Mouse (Mus musculus): ENCODE measurements around the gene Casp14. TPM values are rescaled to one million over a fixed set of nuclear protein-coding genes. Genes with fewer than 3 reads are reported as not detected.

Gene Casp14
- polyA plus RNA-seq (2015; fragmentation: Nextera tagmentation; extraction: Ambion mirVana) = not detected in 2 replicates

DNA sequence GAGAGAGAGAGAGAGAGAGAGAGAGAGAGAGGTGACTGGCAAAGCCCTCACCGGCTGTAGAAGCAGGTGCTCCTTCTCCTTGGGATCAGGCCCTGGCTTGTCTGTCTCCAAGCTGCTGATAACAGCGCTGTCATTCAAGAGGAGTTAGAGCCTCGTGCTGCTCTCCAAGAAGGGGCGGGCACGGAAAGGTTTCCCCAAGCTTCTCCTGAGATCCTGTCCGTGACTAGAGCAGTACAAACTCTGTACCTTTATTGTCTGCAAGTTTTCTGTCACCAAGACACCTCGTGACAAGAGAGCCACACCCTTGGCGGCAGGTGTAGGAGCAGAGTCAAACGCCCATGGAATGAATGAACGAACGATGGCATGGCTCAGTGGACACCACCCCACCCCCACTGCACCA is at the start of gene Casp14:
Gene Casp14 (minus strand): TSS at position 239 of the 400 bp plus-strand sequence.

DNA sequence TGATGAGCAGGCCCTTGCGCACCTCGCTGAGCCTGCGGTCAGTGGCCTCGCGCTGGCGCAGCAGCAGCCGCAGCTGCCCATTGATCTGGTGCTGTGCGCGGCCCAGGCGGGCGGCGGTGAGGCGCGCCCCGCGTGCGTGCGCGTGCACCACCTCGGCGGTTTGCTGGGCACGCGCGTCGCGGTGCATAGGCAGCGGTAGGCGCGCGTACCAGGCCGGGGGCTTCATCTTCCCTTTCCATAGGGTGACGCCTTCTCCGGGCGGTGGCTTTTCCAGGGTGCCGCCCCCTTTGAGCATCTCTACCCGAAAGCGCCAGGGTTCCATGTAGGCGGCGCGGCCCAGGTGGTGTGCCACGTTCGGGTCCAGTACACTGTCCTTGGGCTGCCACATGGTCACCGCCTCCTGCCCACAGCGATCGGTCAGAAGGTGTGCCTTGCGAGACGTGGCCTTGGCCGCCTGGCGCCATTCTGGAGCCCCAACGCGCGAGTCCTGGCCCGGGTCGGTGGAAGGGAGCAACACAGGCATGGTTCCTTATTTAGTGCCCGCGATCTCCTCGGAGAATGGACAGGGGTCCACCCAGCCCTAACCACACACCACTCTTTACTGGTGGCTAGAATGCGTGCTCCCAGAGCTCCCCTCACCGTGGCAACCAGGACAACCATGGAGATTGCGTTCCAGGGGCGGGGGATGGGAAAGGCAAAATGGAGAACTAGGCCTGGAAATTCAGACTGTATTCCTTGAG is 34.5 kb upstream of the Casp14 start, which contains the start of gene Ccdc105:
Gene Ccdc105 (minus strand): TSS at position 614 of the 740 bp plus-strand sequence.

Other genes with a start within 250 kb of the Casp14 start
- gene Olfr1358, start 200.9 kb downstream of the Casp14 start, polyA plus RNA-seq (2015; fragmentation: Nextera tagmentation; extraction: Ambion mirVana) = not detected in 2 replicates
- gene Ilvbl, start 143.9 kb downstream of the Casp14 start, polyA plus RNA-seq (2015; fragmentation: Nextera tagmentation; extraction: Ambion mirVana) = 27.4 and 32.7 TPM in 2 replicates
- 4.2 and 5.5 TPM in 2 replicates for gene Syde1, start 126.3 kb downstream of the Casp14 start, polyA plus RNA-seq (2015; fragmentation: Nextera tagmentation; extraction: Ambion mirVana)
- not detected in 2 replicates for gene Olfr1357, start 100.2 kb downstream of the Casp14 start, polyA plus RNA-seq (2015; fragmentation: Nextera tagmentation; extraction: Ambion mirVana)
- gene Ccdc105, start 34.8 kb upstream of the Casp14 start, polyA plus RNA-seq (2015; fragmentation: Nextera tagmentation; extraction: Ambion mirVana) = not detected in 2 replicates
- 0.10 and 0.18 TPM in 2 replicates for gene Slc1a6, start 62.2 kb upstream of the Casp14 start, polyA plus RNA-seq (2015; fragmentation: Nextera tagmentation; extraction: Ambion mirVana)
- not detected in 2 replicates for gene Olfr1356, start 133.9 kb upstream of the Casp14 start, polyA plus RNA-seq (2015; fragmentation: Nextera tagmentation; extraction: Ambion mirVana)
- gene Olfr1355, start 157.2 kb upstream of the Casp14 start, polyA plus RNA-seq (2015; fragmentation: Nextera tagmentation; extraction: Ambion mirVana) = not detected in 2 replicates
- not detected in 2 replicates for gene Olfr1354, start 194.9 kb upstream of the Casp14 start, polyA plus RNA-seq (2015; fragmentation: Nextera tagmentation; extraction: Ambion mirVana)
- gene Olfr8, start 232.3 kb upstream of the Casp14 start, polyA plus RNA-seq (2015; fragmentation: Nextera tagmentation; extraction: Ambion mirVana) = not detected in 2 replicates
- gene Olfr1353, start 245.0 kb upstream of the Casp14 start, polyA plus RNA-seq (2015; fragmentation: Nextera tagmentation; extraction: Ambion mirVana) = not detected in 2 replicates